7 mouse cellular contexts compared by ENCODE assay signal in the genomic region with DNA sequence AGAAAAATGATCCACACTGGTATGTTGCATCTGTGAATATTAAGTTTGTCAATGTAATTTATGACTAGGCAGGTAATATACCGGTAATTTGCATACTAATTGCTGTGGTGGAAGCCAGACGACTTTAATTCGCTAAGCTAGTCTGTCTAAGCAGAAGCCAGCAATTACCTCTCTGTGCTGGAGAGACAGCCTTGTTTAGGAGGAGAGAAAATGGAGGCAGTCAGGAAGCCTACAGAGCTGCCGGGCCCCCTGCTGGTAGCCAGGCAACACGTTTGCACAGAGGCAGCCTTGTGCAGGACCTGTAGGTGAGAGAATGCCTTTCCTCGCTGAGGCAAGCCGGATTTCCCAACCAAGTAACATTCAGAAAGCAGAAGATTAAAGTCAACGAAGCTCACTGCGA.
DNase-seq lines count a peak whose midpoint lies in the region; ATAC-seq and TF ChIP-seq lines count a peak whose summit lies in the region.

No protein-coding gene starts in this region.

- WGBS in embryonic facial prominence, embryonic 10.5 days, result 13% methylated on average over 9 of the region's 9 CpGs
- 4% methylated on average over 9 of the region's 9 CpGs for WGBS in intestine, postnatal 0 days
- WGBS in limb, embryonic 10.5 days, result 13% methylated on average over 9 of the region's 9 CpGs
- WGBS in midbrain, embryonic 13.5 days, result 9% methylated on average over 9 of the region's 9 CpGs
- 8% methylated on average over 9 of the region's 9 CpGs for WGBS in small intestine, adult 2 months

- TF ChIP-seq POLR2A in small intestine, adult 2 months (IDR thresholded peaks at IDR 0.05; ENCODE audit: low read depth, low read length), result no peak

- H3K27me3 ChIP-seq in embryonic facial prominence, embryonic 10.5 days (replicated peaks; ENCODE audit: low read depth, poor library complexity, severe bottlenecking), result no peaks in the 10 kb centered on the region
- no peaks in the 10 kb centered on the region for H3K27me3 ChIP-seq in intestine, postnatal 0 days (replicated peaks; ENCODE audit: control insufficient read depth, insufficient read depth, low read length)
- H3K27me3 ChIP-seq in limb, embryonic 10.5 days (ENCODE audit: low read depth, poor library complexity, severe bottlenecking), result no peaks in the 10 kb centered on the region
- H3K27me3 ChIP-seq in midbrain, embryonic 13.5 days, result peaks cover 2% of the 10 kb centered on the region; the same call in 1 of the 2 replicates
- H3K27me3 ChIP-seq in small intestine, adult 2 months (ENCODE audit: control insufficient read depth, insufficient read depth, low read length), result no peaks in the 10 kb centered on the region

- peak; percentile 99 for ATAC-seq in granulocyte monocyte progenitor cell, adult 5-6 weeks (replicated peaks; ENCODE audit: poor library complexity, severe bottlenecking)
- peak; percentile 64 for ATAC-seq in intestine, postnatal 0 days
- peak; percentile 95 for ATAC-seq in midbrain, embryonic 13.5 days

- peak; percentile 89 for DNase-seq in adrenal gland, postnatal 10 days
- peak; percentile 86 for DNase-seq in embryonic facial prominence, embryonic 10.5 days (ENCODE audit: low spot score)
- DNase-seq in limb, embryonic 10.5 days (ENCODE audit: low spot score), result peak; percentile 80

- no peak overlapping the region for H3K4me2 ChIP-seq in intestine, postnatal 0 days (replicated peaks; ENCODE audit: low read depth)
- H3K4me2 ChIP-seq in midbrain, embryonic 13.5 days (replicated peaks), result peak overlapping the region; percentile 6; the same call in 1 of the 2 replicates

- H3K9me3 ChIP-seq in embryonic facial prominence, embryonic 10.5 days, result no peaks in the 10 kb centered on the region
- H3K9me3 ChIP-seq in intestine, postnatal 0 days (ENCODE audit: control insufficient read depth), result no peaks in the 10 kb centered on the region
- H3K9me3 ChIP-seq in limb, embryonic 10.5 days (replicated peaks), result no peaks in the 10 kb centered on the region
- H3K9me3 ChIP-seq in midbrain, embryonic 13.5 days, result no peaks in the 10 kb centered on the region

- H3K4me3 ChIP-seq in embryonic facial prominence, embryonic 10.5 days, result no peak overlapping the region
- H3K4me3 ChIP-seq in intestine, postnatal 0 days (ENCODE audit: low read depth, low read length), result no peak overlapping the region
- H3K4me3 ChIP-seq in limb, embryonic 10.5 days, result no peak overlapping the region
- no peak overlapping the region for H3K4me3 ChIP-seq in midbrain, embryonic 13.5 days (replicated peaks)
- H3K4me3 ChIP-seq in small intestine, adult 2 months (ENCODE audit: low read depth, low read length), result no peak overlapping the region

- H3K36me3 ChIP-seq in embryonic facial prominence, embryonic 10.5 days (replicated peaks), result no peaks in the 10 kb centered on the region
- no peaks in the 10 kb centered on the region for H3K36me3 ChIP-seq in intestine, postnatal 0 days (ENCODE audit: control insufficient read depth, insufficient read depth)
- no peaks in the 10 kb centered on the region for H3K36me3 ChIP-seq in limb, embryonic 10.5 days
- no peaks in the 10 kb centered on the region for H3K36me3 ChIP-seq in midbrain, embryonic 13.5 days
- no peaks in the 10 kb centered on the region for H3K36me3 ChIP-seq in small intestine, adult 2 months (ENCODE audit: control insufficient read depth, insufficient read depth, low read length)

- H3K9ac ChIP-seq in intestine, postnatal 0 days (ENCODE audit: low read depth, low read length), result no peak overlapping the region
- no peak overlapping the region for H3K9ac ChIP-seq in midbrain, embryonic 13.5 days (replicated peaks)

- TF ChIP-seq CTCF in intestine, postnatal 0 days (IDR thresholded peaks at IDR 0.05; ENCODE audit: low read depth), result peak; percentile 97
- peak; percentile 89 for TF ChIP-seq CTCF in small intestine, adult 2 months (IDR thresholded peaks at IDR 0.05; ENCODE audit: extremely low read depth, insufficient read length, insufficient replicate concordance, low read depth, low read length)

- peak overlapping the region; percentile 24; the same call in 1 of the 2 replicates for H3K27ac ChIP-seq in embryonic facial prominence, embryonic 10.5 days (replicated peaks)
- no peak overlapping the region for H3K27ac ChIP-seq in intestine, postnatal 0 days (ENCODE audit: low read depth, low read length)
- 0 out of 2 replicates have a peak overlapping the region, but pooled peaks have one; percentile 36 for H3K27ac ChIP-seq in limb, embryonic 10.5 days
- peak overlapping the region; percentile 46 for H3K27ac ChIP-seq in midbrain, embryonic 13.5 days
- H3K27ac ChIP-seq in small intestine, adult 2 months (ENCODE audit: insufficient read depth, low read depth, low read length), result no peak overlapping the region

- H3K4me1 ChIP-seq in embryonic facial prominence, embryonic 10.5 days, result peaks cover 19% of the 10 kb centered on the region
- H3K4me1 ChIP-seq in intestine, postnatal 0 days (replicated peaks; ENCODE audit: control insufficient read depth, insufficient read depth, low read length), result peaks cover 10% of the 10 kb centered on the region; the same call in 1 of the 2 replicates
- peaks cover 20% of the 10 kb centered on the region for H3K4me1 ChIP-seq in limb, embryonic 10.5 days
- H3K4me1 ChIP-seq in midbrain, embryonic 13.5 days (replicated peaks), result peaks cover 15% of the 10 kb centered on the region
- H3K4me1 ChIP-seq in small intestine, adult 2 months (ENCODE audit: control insufficient read depth, insufficient read depth, insufficient read length, low read length), result no peaks in the 10 kb centered on the region

Comparison
In these comparisons a context has a peak if more than half of its experiments do, and no peak if none do; other contexts are left out.
1. H3K27ac ChIP-seq: peak in embryonic facial prominence, embryonic 10.5 days (single experiment), limb, embryonic 10.5 days (single experiment) and midbrain, embryonic 13.5 days (single experiment); none in intestine, postnatal 0 days (single experiment) and small intestine, adult 2 months (single experiment).
2. Peak in every context shown above with its lines, with median percentiles within 50 percentile points of each other: DNase-seq and ATAC-seq.